In genomic region chr17:31570321-31570925, GRCm38 (mm10) we compare ENCODE assay signal across 8 mouse cellular contexts. TPM values are rescaled to one million over a fixed set of nuclear protein-coding genes. Genes with fewer than 3 reads are reported as not detected.
DNase-seq lines count a peak whose midpoint lies in the region; ATAC-seq and TF ChIP-seq lines count a peak whose summit lies in the region.

No protein-coding gene starts in this region.

- H3K27ac ChIP-seq in kidney, embryonic 15.5 days, result no peak overlapping the region
- H3K27ac ChIP-seq in embryonic facial prominence, embryonic 15.5 days (replicated peaks), result no peak overlapping the region
- no peak overlapping the region for H3K27ac ChIP-seq in liver, embryonic 14.5 days

- H3K27me3 ChIP-seq in kidney, embryonic 15.5 days, result no peaks in the 10 kb centered on the region
- no peaks in the 10 kb centered on the region for H3K27me3 ChIP-seq in embryonic facial prominence, embryonic 15.5 days
- H3K27me3 ChIP-seq in liver, embryonic 14.5 days (ENCODE audit: control insufficient read depth, insufficient read depth, low read length), result no peaks in the 10 kb centered on the region

- peak; percentile 82 for ATAC-seq in kidney, embryonic 15.5 days (replicated peaks; ENCODE audit: low FRiP score)
- peak; percentile 75; the same call in 1 of the 2 replicates for ATAC-seq in embryonic facial prominence, embryonic 15.5 days (ENCODE audit: insufficient number of reproducible peaks, low FRiP score, low TSS enrichment, low read depth)
- peak; percentile 57 for ATAC-seq in liver, embryonic 14.5 days (ENCODE audit: insufficient read depth)

- TF ChIP-seq EP300 in liver, embryonic 14.5 days (IDR thresholded peaks at IDR 0.05; ENCODE audit: low read depth), result no peak

- no peak overlapping the region for H3K9ac ChIP-seq in kidney, embryonic 15.5 days
- no peak overlapping the region for H3K9ac ChIP-seq in embryonic facial prominence, embryonic 15.5 days
- no peak overlapping the region for H3K9ac ChIP-seq in liver, embryonic 14.5 days (replicated peaks)

- 88% methylated on average over 9 of the region's 9 CpGs for WGBS in kidney, embryonic 15.5 days
- WGBS in embryonic facial prominence, embryonic 15.5 days, result 77% methylated on average over 9 of the region's 9 CpGs
- 75% methylated on average over 9 of the region's 9 CpGs for WGBS in liver, embryonic 14.5 days (ENCODE audit: insufficient replicate concordance)

- peaks cover 41% of the 10 kb centered on the region for H3K4me1 ChIP-seq in kidney, embryonic 15.5 days
- peaks cover 32% of the 10 kb centered on the region for H3K4me1 ChIP-seq in embryonic facial prominence, embryonic 15.5 days
- H3K4me1 ChIP-seq in liver, embryonic 14.5 days (replicated peaks; ENCODE audit: control insufficient read depth in 2 of 2, insufficient read depth in 2 of 2, low read length in 1 of 2), result peaks cover 12% of the 10 kb centered on the region in 2 experiments

- H3K9me3 ChIP-seq in kidney, embryonic 15.5 days (replicated peaks), result no peaks in the 10 kb centered on the region
- H3K9me3 ChIP-seq in embryonic facial prominence, embryonic 15.5 days (replicated peaks), result no peaks in the 10 kb centered on the region
- H3K9me3 ChIP-seq in liver, embryonic 14.5 days (ENCODE audit: control insufficient read depth, low read length), result no peaks in the 10 kb centered on the region

- TF ChIP-seq CTCF in liver, embryonic 14.5 days (IDR thresholded peaks at IDR 0.05; ENCODE audit: low read depth), result no peak

- H3K4me2 ChIP-seq in kidney, embryonic 15.5 days, result no peak overlapping the region
- H3K4me2 ChIP-seq in embryonic facial prominence, embryonic 15.5 days (replicated peaks), result no peak overlapping the region
- H3K4me2 ChIP-seq in liver, embryonic 14.5 days (ENCODE audit: low read depth), result no peak overlapping the region

- H3K36me3 ChIP-seq in kidney, embryonic 15.5 days, result no peaks in the 10 kb centered on the region; the same call in 1 of the 2 replicates
- no peaks in the 10 kb centered on the region for H3K36me3 ChIP-seq in embryonic facial prominence, embryonic 15.5 days
- H3K36me3 ChIP-seq in liver, embryonic 14.5 days (replicated peaks; ENCODE audit: control insufficient read depth, insufficient read depth, low read depth), result no peaks in the 10 kb centered on the region; the same call in 1 of the 2 replicates

- no peak for DNase-seq in kidney, postnatal 4 days
- DNase-seq in 3T3-L1 (ENCODE audit: low read depth, low spot score) (peak; percentile 86), ES-CJ7 (ENCODE audit: low read depth, low spot score) (peak; percentile 78)
- peak; percentile 55 to 60 (median 55) for DNase-seq in liver, embryonic 14.5 days (ENCODE audit: low read depth in 3 of 3, low spot score in 3 of 3)
- no peak for DNase-seq in cerebellum, postnatal 36 days
- no peak for DNase-seq in ovary, adult 18-20 months (ENCODE audit: low spot score)

- H3K4me3 ChIP-seq in kidney, embryonic 15.5 days (replicated peaks), result no peak overlapping the region
- H3K4me3 ChIP-seq in embryonic facial prominence, embryonic 15.5 days (replicated peaks), result no peak overlapping the region
- no peak overlapping the region for H3K4me3 ChIP-seq in liver, embryonic 14.5 days (ENCODE audit: insufficient read depth in 1 of 2, low read depth in 2 of 2, low read length in 2 of 2)

RNA-seq across cellular contexts. Expression of gene Pknox1, which starts 5.9 kb away (rescaled TPM):
- 36.7 and 40.5 TPM in 2 replicates for polyA plus RNA-seq in kidney, embryonic 15.5 days (2015; fragmentation: Nextera tagmentation; extraction: Ambion mirVana)
- 26.6 and 28.2 TPM in 2 replicates for polyA plus RNA-seq in embryonic facial prominence, embryonic 15.5 days (2015; fragmentation: Nextera tagmentation; extraction: Ambion mirVana)
- 5.5 and 7.0 TPM in 2 replicates for polyA plus RNA-seq in liver, embryonic 14.5 days (2012; rRNA removed)
- polyA plus RNA-seq in liver, embryonic 14.5 days (2014; fragmentation: Nextera tagmentation; extraction: Ambion mirVana), result 10.6 and 11.8 TPM in 2 replicates

RNA-seq across cellular contexts. Expression of gene Ndufv3, which starts 50.5 kb away (rescaled TPM):
- 261 TPM in 2 replicates for polyA plus RNA-seq in kidney, embryonic 15.5 days (2015; fragmentation: Nextera tagmentation; extraction: Ambion mirVana)
- polyA plus RNA-seq in embryonic facial prominence, embryonic 15.5 days (2015; fragmentation: Nextera tagmentation; extraction: Ambion mirVana), result 271 and 272 TPM in 2 replicates
- polyA plus RNA-seq in liver, embryonic 14.5 days (2012; rRNA removed), result 37.5 and 65.5 TPM in 2 replicates
- polyA plus RNA-seq in liver, embryonic 14.5 days (2014; fragmentation: Nextera tagmentation; extraction: Ambion mirVana), result 189 and 194 TPM in 2 replicates

RNA-seq across cellular contexts. Expression of gene Wdr4, which starts 50.6 kb away (rescaled TPM):
- 46.5 and 49.6 TPM in 2 replicates for polyA plus RNA-seq in kidney, embryonic 15.5 days (2015; fragmentation: Nextera tagmentation; extraction: Ambion mirVana)
- polyA plus RNA-seq in embryonic facial prominence, embryonic 15.5 days (2015; fragmentation: Nextera tagmentation; extraction: Ambion mirVana), result 32.7 and 34.9 TPM in 2 replicates
- polyA plus RNA-seq in liver, embryonic 14.5 days (2012; rRNA removed), result 13.7 and 14.1 TPM in 2 replicates
- polyA plus RNA-seq in liver, embryonic 14.5 days (2014; fragmentation: Nextera tagmentation; extraction: Ambion mirVana), result 20.8 and 21.1 TPM in 2 replicates

Comparison
In these comparisons a context has a peak if more than half of its experiments do, and no peak if none do; other contexts are left out.
1. DNase-seq: peak in 3T3-L1 (single experiment), ES-CJ7 (single experiment) and liver, embryonic 14.5 days (3 of 3); none in kidney, postnatal 4 days (0 of 2), cerebellum, postnatal 36 days (0 of 2) and ovary, adult 18-20 months (single experiment).
2. Peak in every context shown above with its lines, with median percentiles within 50 percentile points of each other: ATAC-seq.